Mouse (Mus musculus): ENCODE results near the gene Hs3st4. TPM values are rescaled to one million over a fixed set of nuclear protein-coding genes. Genes with fewer than 3 reads are reported as not detected.
A peak's percentile ranks its signal among the peaks of the same experiment; 100 is the strongest.

Gene Hs3st4
- 0.16 TPM in 1 of 2 replicates, not detected in the other for polyA plus RNA-seq (2014; fragmentation: Nextera tagmentation; extraction: Ambion mirVana)

DNA sequence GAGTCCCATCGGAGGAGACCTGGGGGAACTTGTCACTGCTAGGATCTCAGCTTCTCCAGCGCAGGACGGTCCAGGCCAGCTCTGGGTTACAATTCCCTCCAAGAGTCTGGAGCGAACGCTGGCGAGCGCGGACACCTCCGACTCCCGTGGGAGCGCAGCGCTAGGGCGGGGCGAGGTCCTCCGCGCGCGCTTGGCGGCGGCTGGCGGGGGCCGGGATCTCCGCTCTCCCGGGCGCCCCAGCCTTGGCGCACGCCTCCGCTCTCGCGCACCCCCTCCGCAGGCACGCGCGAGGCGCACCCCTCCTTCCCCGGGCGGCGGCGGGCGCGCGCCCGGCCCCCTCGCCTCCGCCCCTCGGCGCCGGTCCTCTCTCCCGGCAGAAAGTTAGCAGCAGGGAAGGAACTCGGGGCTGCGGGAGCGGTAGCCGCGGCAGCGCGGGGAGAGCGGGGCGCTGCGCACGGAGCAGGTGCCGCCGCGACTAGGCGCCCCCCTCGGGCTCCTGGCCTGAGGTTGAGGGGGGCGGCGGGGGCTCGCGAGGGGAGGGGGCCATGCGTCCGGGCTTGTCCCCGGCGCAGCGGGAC is at the start of gene Hs3st4:
Hs3st4 (plus strand) TSS at position 409 of the 578 bp plus-strand sequence.
- ATAC-seq (ENCODE audit: insufficient number of reproducible peaks, low FRiP score, low TSS enrichment, low read depth), result no peak

DNA sequence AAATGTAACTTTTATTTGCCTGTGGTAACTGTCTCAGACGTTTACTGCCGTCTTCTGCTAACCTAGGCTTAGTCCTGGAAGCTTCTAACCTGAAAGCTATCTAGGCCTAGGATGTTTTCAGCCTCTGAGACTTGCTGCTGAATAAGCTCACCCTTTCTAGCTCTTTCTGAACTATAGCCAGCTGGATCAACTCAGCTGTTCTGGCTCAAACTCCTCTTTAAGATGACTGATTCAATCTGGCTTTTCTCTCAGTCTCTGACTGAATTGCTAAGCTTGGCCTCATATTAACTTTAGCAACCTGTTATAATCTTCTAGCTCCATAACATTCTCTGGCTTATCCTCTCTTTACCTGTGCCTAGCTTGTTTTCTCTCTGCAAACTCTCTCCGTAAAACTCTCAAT is 35.8 kb upstream of the Hs3st4 start:
- Histone ChIP-seq H3K36me3 (ENCODE audit: control insufficient read depth, insufficient read depth, low read length) (no peaks in the 10 kb centered on the region), H3K4me1 (ENCODE audit: control insufficient read depth, insufficient read depth, low read length) (no peaks in the 10 kb centered on the region), H3K27me3 (ENCODE audit: control insufficient read depth, insufficient read depth, low read length) (no peaks in the 10 kb centered on the region), H3K4me2 (ENCODE audit: low read depth, severe bottlenecking) (no peak overlapping the region), H3K4me3 (ENCODE audit: low read depth, low read length) (no peak overlapping the region), H3K9me3 (ENCODE audit: control insufficient read depth, low read length) (no peaks in the 10 kb centered on the region), H3K9ac (ENCODE audit: low read length) (no peak overlapping the region), H3K27ac (replicated peaks; ENCODE audit: low read depth, low read length) (no peak overlapping the region)
- no peak for ATAC-seq (ENCODE audit: insufficient number of reproducible peaks, low FRiP score, low TSS enrichment, low read depth)
- DNase-seq (ENCODE audit: low spot score), result no peak
- WGBS, result 78% methylated on average over 3 of the region's 3 CpGs

More for the DNA sequence above, at the start of gene Hs3st4:
- Histone ChIP-seq H3K9ac (ENCODE audit: low read length) (peak within 1 kb of the TSS; percentile 27; the same call in 1 of the 2 replicates), H3K36me3 (ENCODE audit: control insufficient read depth, insufficient read depth, low read length) (no peaks in the 10 kb centered on the region), H3K27me3 (ENCODE audit: control insufficient read depth, insufficient read depth, low read length) (peaks cover 58% of the 10 kb centered on the region), H3K4me2 (ENCODE audit: low read depth, severe bottlenecking) (peak within 1 kb of the TSS; percentile 97), H3K9me3 (ENCODE audit: control insufficient read depth, low read length) (no peaks in the 10 kb centered on the region), H3K4me1 (ENCODE audit: control insufficient read depth, insufficient read depth, low read length) (no peaks in the 10 kb centered on the region), H3K27ac (replicated peaks; ENCODE audit: low read depth, low read length) (no peak within 1 kb of the TSS), H3K4me3 (ENCODE audit: low read depth, low read length) (peak within 1 kb of the TSS; percentile 57)
- DNase-seq (ENCODE audit: low spot score), result peak; percentile 43
- WGBS, result under 1% methylated on average over 54 of the region's 74 CpGs

DNA sequence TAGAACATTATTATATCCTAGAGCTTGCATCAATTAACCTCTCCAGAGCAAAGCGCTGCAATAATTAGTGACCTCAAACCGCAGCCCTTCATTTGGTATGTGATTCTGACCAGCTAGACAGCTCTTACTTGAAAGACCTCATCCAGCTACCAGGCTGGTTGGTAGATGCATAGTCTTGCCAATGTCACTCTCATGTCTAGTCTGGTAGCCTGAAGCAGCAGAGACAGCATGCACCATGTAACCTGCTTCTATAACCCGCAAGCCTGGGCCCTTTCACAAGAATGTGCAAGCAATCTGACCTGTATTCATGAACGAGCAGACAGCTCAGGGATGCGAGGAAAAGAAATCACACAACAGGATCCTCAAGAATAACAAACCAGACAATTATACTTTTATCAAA is 19.6 kb upstream of the Hs3st4 start:
- WGBS, result 85% methylated on average over 5 of the region's 5 CpGs
- DNase-seq (ENCODE audit: low spot score), result no peak
- Histone ChIP-seq H3K27ac (replicated peaks; ENCODE audit: low read depth, low read length) (no peak overlapping the region), H3K4me3 (ENCODE audit: low read depth, low read length) (no peak overlapping the region), H3K4me2 (ENCODE audit: low read depth, severe bottlenecking) (no peak overlapping the region), H3K9ac (ENCODE audit: low read length) (no peak overlapping the region), H3K36me3 (ENCODE audit: control insufficient read depth, insufficient read depth, low read length) (no peaks in the 10 kb centered on the region), H3K4me1 (ENCODE audit: control insufficient read depth, insufficient read depth, low read length) (no peaks in the 10 kb centered on the region), H3K27me3 (ENCODE audit: control insufficient read depth, insufficient read depth, low read length) (no peaks in the 10 kb centered on the region), H3K9me3 (ENCODE audit: control insufficient read depth, low read length) (no peaks in the 10 kb centered on the region)
- ATAC-seq (ENCODE audit: insufficient number of reproducible peaks, low FRiP score, low TSS enrichment, low read depth), result no peak

DNA sequence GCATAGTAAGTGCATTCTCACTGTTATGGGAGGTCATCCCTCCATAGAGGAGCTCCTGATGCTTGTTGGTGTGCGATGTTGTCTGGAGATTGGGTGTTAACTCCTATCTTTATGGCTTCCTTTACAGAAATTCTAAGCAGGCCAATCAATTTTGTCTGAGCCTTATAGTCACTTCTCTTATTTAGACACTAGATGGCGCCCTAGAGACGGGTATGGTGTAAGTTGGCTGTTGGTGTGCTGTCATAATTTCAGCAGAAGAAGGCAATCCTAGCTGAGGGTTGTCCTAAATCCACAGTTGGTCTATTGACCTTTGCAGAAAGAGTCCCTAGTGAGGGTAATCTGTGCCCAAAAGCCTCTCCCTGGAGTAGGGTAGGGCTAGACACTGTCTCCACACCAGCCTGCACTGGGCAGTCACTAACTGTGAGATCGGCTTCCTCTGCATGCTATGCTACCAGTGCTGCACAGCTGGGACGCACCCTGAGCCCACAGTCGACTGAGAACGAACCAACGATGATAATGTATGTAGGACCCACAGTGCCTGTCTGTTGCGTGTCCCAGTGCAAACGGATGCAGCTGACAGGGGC is 18.0 kb upstream of the Hs3st4 start:
- no peaks in the 10 kb centered on the region for H3K9me3 ChIP-seq (ENCODE audit: control insufficient read depth, low read length)
- H3K27ac ChIP-seq (replicated peaks; ENCODE audit: low read depth, low read length), result no peak overlapping the region
- H3K27me3 ChIP-seq (ENCODE audit: control insufficient read depth, insufficient read depth, low read length), result no peaks in the 10 kb centered on the region
- no peaks in the 10 kb centered on the region for H3K4me1 ChIP-seq (ENCODE audit: control insufficient read depth, insufficient read depth, low read length)
- H3K4me3 ChIP-seq (ENCODE audit: low read depth, low read length), result no peak overlapping the region
- no peak overlapping the region for H3K9ac ChIP-seq (ENCODE audit: low read length)
- 0 out of 2 replicates have a peak, but pooled peaks have one; percentile 26 for ATAC-seq (ENCODE audit: insufficient number of reproducible peaks, low FRiP score, low TSS enrichment, low read depth)
- WGBS, result 53% methylated on average over 10 of the region's 10 CpGs
- H3K4me2 ChIP-seq (ENCODE audit: low read depth, severe bottlenecking), result no peak overlapping the region
- no peak for DNase-seq (ENCODE audit: low spot score)
- H3K36me3 ChIP-seq (ENCODE audit: control insufficient read depth, insufficient read depth, low read length), result no peaks in the 10 kb centered on the region

DNA sequence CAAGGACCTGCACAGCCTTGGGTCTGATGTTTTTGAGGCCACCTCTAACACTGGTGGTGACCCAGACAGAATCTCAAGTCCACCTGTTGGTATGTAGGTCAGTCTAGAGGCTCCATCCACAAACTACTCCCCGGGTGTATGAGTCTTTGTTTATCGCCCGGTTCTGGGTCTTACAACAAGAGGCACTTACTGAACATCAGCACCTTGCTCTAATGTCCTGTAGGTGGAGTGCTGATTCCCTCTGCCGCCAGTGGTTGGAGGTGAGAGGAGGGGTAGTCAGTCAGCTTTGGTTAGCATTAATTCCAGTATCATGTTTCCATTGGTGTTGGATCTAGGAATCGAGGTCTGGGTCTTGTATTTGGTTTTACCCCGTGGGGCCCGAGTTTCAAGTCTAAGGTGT is 17.2 kb upstream of the Hs3st4 start:
- no peaks in the 10 kb centered on the region for H3K9me3 ChIP-seq (ENCODE audit: control insufficient read depth, low read length)
- 59% methylated on average over 7 of the region's 7 CpGs for WGBS
- ATAC-seq (ENCODE audit: insufficient number of reproducible peaks, low FRiP score, low TSS enrichment, low read depth), result no peak
- no peaks in the 10 kb centered on the region for H3K36me3 ChIP-seq (ENCODE audit: control insufficient read depth, insufficient read depth, low read length)
- H3K9ac ChIP-seq (ENCODE audit: low read length), result no peak overlapping the region
- no peaks in the 10 kb centered on the region for H3K27me3 ChIP-seq (ENCODE audit: control insufficient read depth, insufficient read depth, low read length)
- no peak overlapping the region for H3K4me2 ChIP-seq (ENCODE audit: low read depth, severe bottlenecking)
- no peak for DNase-seq (ENCODE audit: low spot score)
- H3K4me1 ChIP-seq (ENCODE audit: control insufficient read depth, insufficient read depth, low read length), result no peaks in the 10 kb centered on the region
- no peak overlapping the region for H3K4me3 ChIP-seq (ENCODE audit: low read depth, low read length)
- no peak overlapping the region for H3K27ac ChIP-seq (replicated peaks; ENCODE audit: low read depth, low read length)

DNA sequence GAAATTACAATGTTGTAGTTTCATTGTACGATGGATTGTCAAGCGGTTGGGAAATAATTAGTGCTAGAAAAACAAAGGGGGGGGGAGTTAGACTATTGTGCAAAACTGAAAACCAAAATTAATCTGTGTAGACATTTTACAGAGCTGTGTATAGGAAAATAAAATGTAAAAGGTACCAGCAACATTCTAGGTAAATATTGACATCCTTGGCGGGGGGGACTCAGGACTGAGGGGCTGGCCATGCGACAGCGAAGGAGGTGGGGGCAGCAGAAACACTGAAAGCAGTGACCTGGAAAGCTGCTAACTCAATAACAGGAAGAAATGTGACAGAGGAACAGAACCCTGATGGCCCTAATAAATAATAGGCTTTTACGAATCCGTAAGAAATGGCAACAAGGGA is 7.2 kb upstream of the Hs3st4 start:
- H3K9me3 ChIP-seq (ENCODE audit: control insufficient read depth, low read length), result no peaks in the 10 kb centered on the region
- WGBS, result 69% methylated on average over 7 of the region's 7 CpGs
- no peaks in the 10 kb centered on the region for H3K4me1 ChIP-seq (ENCODE audit: control insufficient read depth, insufficient read depth, low read length)
- H3K4me2 ChIP-seq (ENCODE audit: low read depth, severe bottlenecking), result no peak overlapping the region
- H3K36me3 ChIP-seq (ENCODE audit: control insufficient read depth, insufficient read depth, low read length), result no peaks in the 10 kb centered on the region
- H3K27ac ChIP-seq (replicated peaks; ENCODE audit: low read depth, low read length), result no peak overlapping the region
- no peak overlapping the region for H3K4me3 ChIP-seq (ENCODE audit: low read depth, low read length)
- no peak for ATAC-seq (ENCODE audit: insufficient number of reproducible peaks, low FRiP score, low TSS enrichment, low read depth)
- no peak overlapping the region for H3K9ac ChIP-seq (ENCODE audit: low read length)
- H3K27me3 ChIP-seq (ENCODE audit: control insufficient read depth, insufficient read depth, low read length), result peaks cover under 1% of the 10 kb centered on the region; the same call in 1 of the 2 replicates
- no peak for DNase-seq (ENCODE audit: low spot score)

DNA sequence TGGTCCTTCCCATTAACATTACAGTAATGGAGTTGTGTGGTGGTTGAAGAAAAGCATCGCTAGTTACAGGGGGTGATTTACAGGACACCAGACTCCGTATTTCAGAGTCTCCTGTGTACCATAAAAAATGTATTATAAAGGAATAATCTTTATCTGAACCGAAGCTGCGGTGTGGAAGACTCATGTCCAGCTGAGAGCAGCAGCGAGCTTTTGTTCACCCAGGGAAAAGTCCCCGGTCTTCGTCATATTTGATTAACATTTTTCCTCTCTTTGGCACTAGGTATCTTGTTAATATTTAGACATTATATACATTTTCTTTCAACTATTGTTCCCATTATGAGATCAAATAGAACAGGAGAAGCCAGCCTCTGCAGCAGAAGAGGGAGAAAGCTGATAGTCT is 1.2 kb upstream of the Hs3st4 start:
- DNase-seq (ENCODE audit: low spot score) (no peak), ATAC-seq (ENCODE audit: insufficient number of reproducible peaks, low FRiP score, low TSS enrichment, low read depth) (no peak)
- peaks cover 57% of the 10 kb centered on the region for H3K27me3 ChIP-seq (ENCODE audit: control insufficient read depth, insufficient read depth, low read length)
- no peak overlapping the region; the same call in 1 of the 2 replicates for H3K4me3 ChIP-seq (ENCODE audit: low read depth, low read length)
- no peak overlapping the region for H3K9ac ChIP-seq (ENCODE audit: low read length)
- no peaks in the 10 kb centered on the region for H3K4me1 ChIP-seq (ENCODE audit: control insufficient read depth, insufficient read depth, low read length)
- 41% methylated on average over 7 of the region's 7 CpGs for WGBS
- H3K36me3 ChIP-seq (ENCODE audit: control insufficient read depth, insufficient read depth, low read length), result no peaks in the 10 kb centered on the region
- H3K9me3 ChIP-seq (ENCODE audit: control insufficient read depth, low read length), result no peaks in the 10 kb centered on the region
- no peak overlapping the region for H3K27ac ChIP-seq (replicated peaks; ENCODE audit: low read depth, low read length)
- no peak overlapping the region for H3K4me2 ChIP-seq (ENCODE audit: low read depth, severe bottlenecking)

DNA sequence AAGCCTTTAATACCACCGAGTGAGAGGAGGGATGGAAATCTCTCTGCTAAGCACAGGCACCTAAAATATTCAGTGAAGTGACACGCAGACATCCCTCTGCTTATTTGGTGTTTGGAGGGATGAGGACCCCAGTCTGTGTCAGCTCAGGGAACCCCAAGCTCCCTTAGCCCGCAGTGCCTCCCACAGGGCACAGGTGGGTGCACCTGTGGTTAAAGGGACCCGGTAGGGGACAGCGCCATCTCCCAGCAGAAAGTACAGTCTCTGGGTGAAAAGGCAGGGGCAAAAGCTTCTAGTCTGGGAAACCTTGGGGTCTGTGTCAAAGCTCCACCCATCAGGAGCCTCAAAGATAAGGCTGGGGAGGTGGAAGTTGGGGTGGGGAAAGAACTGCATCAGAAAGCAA is 659 bp upstream of the Hs3st4 start:
- no peaks in the 10 kb centered on the region for H3K4me1 ChIP-seq (ENCODE audit: control insufficient read depth, insufficient read depth, low read length)
- H3K27ac ChIP-seq (replicated peaks; ENCODE audit: low read depth, low read length), result no peak overlapping the region
- WGBS, result 3% methylated on average over 5 of the region's 5 CpGs
- peaks cover 58% of the 10 kb centered on the region for H3K27me3 ChIP-seq (ENCODE audit: control insufficient read depth, insufficient read depth, low read length)
- ATAC-seq (ENCODE audit: insufficient number of reproducible peaks, low FRiP score, low TSS enrichment, low read depth) (no peak), DNase-seq (ENCODE audit: low spot score) (no peak)
- H3K9ac ChIP-seq (ENCODE audit: low read length), result no peak overlapping the region
- peak overlapping the region; percentile 57 for H3K4me3 ChIP-seq (ENCODE audit: low read depth, low read length)
- H3K36me3 ChIP-seq (ENCODE audit: control insufficient read depth, insufficient read depth, low read length), result no peaks in the 10 kb centered on the region
- no peaks in the 10 kb centered on the region for H3K9me3 ChIP-seq (ENCODE audit: control insufficient read depth, low read length)
- H3K4me2 ChIP-seq (ENCODE audit: low read depth, severe bottlenecking), result peak overlapping the region; percentile 97; the same call in 1 of the 2 replicates
